Mouse (Mus musculus) gonadal fat pad, adult 2 months (tissue): Measurements from ENCODE around the gene Acsf2. TPM values are rescaled to one million over a fixed set of nuclear protein-coding genes. Genes with fewer than 3 reads are reported as not detected.

Experiments used
- DNase-seq: peaks from one replicate; pipeline ENCODE4 v3.0.0-alpha.2; 2012; ENCODE audit warnings: low read depth
- polyA plus RNA-seq: library from polyadenylated mRNA; depleted of rRNA; stranded (reverse); fragments of >200 nt; gene quantifications from 2 replicates; pipeline ENCODE4 v1.2.3, GENCODE M21; 2012; rRNA removed

The Acsf2 gene
- polyA plus RNA-seq, 1 experiment, result 19.6 TPM

GRCm38 (mm10) chr11:94548041-94548784 is 53.5 kb downstream of the Acsf2 start:
- no peak for DNase-seq

- no peak for DNase-seq
These were observed 54.4 kb downstream of the Acsf2 start for GRCm38 (mm10) chr11:94547271-94547670.

GRCm38 (mm10) chr11:94546381-94546780 is 55.3 kb downstream of the Acsf2 start:
- no peak for DNase-seq

DNA sequence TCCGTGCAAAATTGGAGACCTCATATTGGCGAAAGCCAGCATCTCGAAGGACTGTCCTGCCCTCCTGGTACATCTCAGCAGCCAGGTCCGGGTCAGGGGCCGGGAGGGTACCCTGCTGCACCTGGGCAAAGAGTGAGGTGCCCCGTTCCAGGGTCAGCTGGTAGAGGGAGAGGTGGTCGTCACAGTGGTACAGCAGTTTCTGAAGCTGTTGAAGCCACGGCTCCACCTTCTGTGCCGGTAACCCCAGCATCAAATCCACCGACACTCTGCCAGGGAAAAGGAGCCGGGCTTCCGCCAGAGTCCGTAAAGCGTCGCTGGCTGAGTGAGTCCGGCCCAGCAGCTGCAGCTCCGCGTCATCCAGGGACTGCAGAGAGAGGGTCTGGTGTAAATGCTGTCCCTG is 57.2 kb downstream of the Acsf2 start:
- DNase-seq, result no peak

GRCm38 (mm10) chr11:94543932-94544331 is 57.7 kb downstream of the Acsf2 start:
- no peak for DNase-seq

- no peak for DNase-seq
These were observed 58.3 kb downstream of the Acsf2 start for GRCm38 (mm10) chr11:94543344-94543743.

DNA sequence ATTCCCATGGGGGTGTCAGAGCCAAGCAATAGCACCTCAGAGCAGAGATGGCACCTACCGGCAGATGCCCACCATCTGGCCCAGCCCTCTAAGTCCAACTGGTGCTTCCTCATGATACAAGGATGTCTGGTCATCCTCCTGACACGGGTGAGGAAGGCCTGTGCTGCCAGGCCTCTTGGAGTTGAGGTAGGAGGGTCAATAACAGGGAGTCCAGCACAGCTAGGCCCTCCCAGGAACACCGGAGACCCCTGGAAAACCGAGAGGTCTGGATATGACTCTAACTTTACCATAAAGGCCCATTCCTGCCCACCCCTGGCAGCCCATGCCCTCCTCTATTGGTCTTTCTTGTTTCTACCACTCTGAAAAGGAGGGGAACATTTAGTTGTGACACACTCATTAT is 59.3 kb downstream of the Acsf2 start:
- DNase-seq, result no peak

- DNase-seq, result no peak
These were observed 61.9 kb downstream of the Acsf2 start for GRCm38 (mm10) chr11:94539761-94540160.

DNA sequence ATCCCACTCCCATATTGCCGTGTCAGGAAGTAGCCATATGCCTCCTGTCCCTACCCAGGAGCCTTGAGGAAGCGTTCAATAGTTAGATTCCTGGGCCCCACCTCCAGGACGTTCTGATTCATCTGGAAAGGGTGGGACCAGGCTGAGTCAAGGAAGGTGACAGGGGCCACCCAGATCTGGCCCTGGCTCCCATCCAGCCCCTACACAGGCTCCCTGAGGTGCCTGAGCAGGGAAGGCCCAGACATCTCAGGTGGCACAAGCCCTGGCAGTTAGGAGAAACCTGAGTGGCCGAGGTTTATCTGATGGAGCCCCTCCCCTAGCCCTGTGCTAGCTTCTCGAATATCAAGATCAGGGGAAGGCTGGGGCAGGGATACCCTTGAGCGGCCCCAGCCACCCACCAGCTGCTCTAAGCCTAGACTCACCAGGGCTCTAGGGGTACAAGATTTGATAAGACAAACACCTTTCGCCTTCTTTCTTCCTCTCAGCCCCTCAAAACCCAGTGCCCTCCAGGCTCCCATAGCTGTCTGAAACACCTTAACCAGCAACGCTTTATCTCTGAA is 62.9 kb downstream of the Acsf2 start:
- no peak for DNase-seq

DNA sequence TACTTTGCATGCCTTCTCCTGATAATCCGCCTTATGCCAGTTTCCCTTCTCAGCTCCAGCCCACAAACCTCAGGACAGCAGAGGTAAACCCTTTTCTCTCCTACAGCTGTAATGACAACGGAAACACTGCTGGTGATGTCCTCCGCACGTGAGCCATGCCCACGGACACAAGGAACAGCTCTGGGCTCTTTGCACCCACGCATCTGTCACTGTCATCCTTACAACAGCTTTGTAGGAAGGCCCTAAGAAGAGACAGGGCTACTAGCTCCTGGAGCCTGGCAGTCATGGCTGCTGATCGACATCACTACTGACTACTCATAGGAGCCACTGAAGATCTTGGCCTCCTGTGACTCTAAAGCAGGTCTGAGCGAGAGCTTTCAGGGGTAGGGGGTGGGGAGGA is 68.5 kb downstream of the Acsf2 start:
- no peak for DNase-seq

GRCm38 (mm10) chr11:94528879-94529278 is 72.8 kb downstream of the Acsf2 start:
- DNase-seq, result no peak

DNA sequence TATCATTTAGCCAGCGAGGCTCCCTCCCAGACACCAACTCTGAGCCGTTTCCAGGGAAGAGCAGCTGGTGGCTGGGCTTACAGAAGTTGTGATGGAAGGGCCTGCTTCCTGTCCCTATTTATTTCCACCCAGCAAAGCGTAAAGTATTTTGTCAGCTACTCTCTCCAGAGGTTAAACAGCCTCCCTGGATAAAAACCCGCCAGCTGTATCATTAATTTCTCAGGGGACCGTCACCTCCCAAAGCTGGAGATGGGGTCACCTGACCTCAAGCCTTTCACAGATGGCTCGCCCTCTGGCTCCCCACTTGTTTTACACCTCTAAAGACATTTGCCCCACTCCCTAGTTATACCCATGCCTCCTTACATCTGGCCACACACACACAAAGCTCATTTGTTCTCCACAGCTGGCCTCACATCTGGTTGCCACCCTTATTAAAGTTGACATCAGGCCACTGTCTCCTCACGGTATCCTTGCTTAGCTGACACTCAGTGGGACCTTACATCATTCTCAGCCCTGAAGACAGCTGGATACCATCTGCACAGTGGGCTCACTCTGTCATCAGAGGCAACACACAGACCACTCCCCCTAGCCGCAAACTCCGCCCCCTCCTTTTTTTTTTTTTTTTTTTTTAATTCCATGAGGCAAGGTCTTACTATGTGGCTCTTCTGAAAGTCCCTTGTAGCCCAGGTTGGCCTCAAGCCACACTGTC is 75.3 kb downstream of the Acsf2 start:
- no peak for DNase-seq

DNA sequence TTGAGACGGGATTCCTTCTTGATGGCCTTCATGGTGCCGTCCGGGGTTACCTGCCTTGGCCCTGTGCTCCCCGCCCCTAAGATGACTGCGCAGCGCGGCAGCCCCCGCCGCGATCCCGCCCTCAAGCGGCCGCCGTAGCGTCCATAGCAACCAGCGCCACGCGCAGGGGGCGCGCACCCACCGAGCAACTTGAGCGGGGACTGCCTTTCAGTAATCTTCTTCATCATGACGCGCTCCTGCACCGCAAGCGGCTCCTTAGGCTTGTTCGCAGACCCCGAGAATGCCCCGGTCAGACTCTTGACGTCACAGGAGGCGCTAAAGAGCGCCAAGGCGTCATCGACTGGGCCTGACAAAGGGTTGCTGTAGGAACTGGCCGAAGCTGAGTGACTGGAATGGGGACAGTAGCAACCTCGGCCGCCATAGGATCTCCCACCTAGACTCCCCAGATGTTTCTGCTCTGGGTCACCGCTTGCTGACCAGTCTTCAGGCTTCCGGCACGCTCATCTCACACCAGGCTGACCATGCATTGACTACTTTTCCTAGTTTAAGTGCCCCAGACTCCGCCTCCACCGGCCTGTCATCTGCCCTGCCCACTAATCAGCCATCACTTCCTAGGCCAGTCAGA is 80.3 kb downstream of the Acsf2 start, which contains the start of gene Mycbpap:
TSS of gene Mycbpap (minus strand) at position 524 of the 625 bp plus-strand sequence.
- no peak for DNase-seq

- no peak for DNase-seq
These were observed 88.2 kb downstream of the Acsf2 start for GRCm38 (mm10) chr11:94513452-94513851.

DNA sequence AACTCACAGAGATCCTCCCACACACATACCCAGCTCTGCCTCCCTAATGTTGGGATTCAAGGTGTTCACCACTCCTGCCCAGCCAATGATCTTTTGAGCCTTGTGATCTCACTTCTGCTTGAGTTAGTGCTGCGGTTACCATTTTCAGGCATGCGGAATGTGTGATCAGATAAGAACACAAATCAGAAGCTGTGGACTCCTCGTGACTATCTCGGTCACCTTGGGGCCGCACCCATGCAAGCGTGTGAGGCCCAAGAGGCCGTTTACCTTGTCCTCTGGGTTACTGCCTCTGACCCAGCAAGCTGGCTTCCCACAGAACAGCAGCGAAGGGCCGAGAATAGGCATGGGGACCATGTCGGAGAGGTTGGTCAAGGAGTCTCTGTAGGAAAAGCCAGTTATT is 92.7 kb downstream of the Acsf2 start:
- DNase-seq, result no peak

Other genes with a start within 250 kb of the Acsf2 start
- 48.4 and 72.9 TPM in 2 replicates for gene Abcc3, start 208.9 kb downstream of the Acsf2 start, polyA plus RNA-seq
- 12.6 and 15.6 TPM in 2 replicates for gene Cacna1g, start 127.7 kb downstream of the Acsf2 start, polyA plus RNA-seq
- gene Spata20, start 115.7 kb downstream of the Acsf2 start, polyA plus RNA-seq, result 4.4 and 7.0 TPM in 2 replicates
- 15.0 and 16.5 TPM in 2 replicates for gene Epn3, start 101.9 kb downstream of the Acsf2 start, polyA plus RNA-seq
- 6.4 and 6.7 TPM in 2 replicates for gene Mycbpap, start 80.1 kb downstream of the Acsf2 start, polyA plus RNA-seq
- gene Rsad1, start 52.6 kb downstream of the Acsf2 start, polyA plus RNA-seq, result 7.2 and 8.9 TPM in 2 replicates
- gene Chad, start 36.8 kb downstream of the Acsf2 start, polyA plus RNA-seq, result 1.6 and 4.7 TPM in 2 replicates
- 91.7 and 108 TPM in 2 replicates for gene Lrrc59, start 27.9 kb upstream of the Acsf2 start, polyA plus RNA-seq
- 58.3 and 73.0 TPM in 2 replicates for gene Mrpl27, start 51.9 kb upstream of the Acsf2 start, polyA plus RNA-seq
- gene Eme1, start 52.1 kb upstream of the Acsf2 start, polyA plus RNA-seq, result 0.28 and 0.66 TPM in 2 replicates
- 24.0 and 26.6 TPM in 2 replicates for gene Xylt2, start 75.6 kb upstream of the Acsf2 start, polyA plus RNA-seq
- 0.06 TPM in 1 of 2 replicates, not detected in the other for gene Gm11541, start 102.6 kb upstream of the Acsf2 start, polyA plus RNA-seq
- 0.13 and 0.19 TPM in 2 replicates for gene Cdc34b, start 139.9 kb upstream of the Acsf2 start, polyA plus RNA-seq
- not detected in 2 replicates for gene Tmem92, start 180.8 kb upstream of the Acsf2 start, polyA plus RNA-seq